Mouse (Mus musculus): ENCODE measurements at regions not wholly inside any gene's neighbourhood (a gene's known extent, or its start where the extent isn't known, plus 50 kb on each side); places are given as distances from the start of the nearest gene placed in this dataset.

DNA sequence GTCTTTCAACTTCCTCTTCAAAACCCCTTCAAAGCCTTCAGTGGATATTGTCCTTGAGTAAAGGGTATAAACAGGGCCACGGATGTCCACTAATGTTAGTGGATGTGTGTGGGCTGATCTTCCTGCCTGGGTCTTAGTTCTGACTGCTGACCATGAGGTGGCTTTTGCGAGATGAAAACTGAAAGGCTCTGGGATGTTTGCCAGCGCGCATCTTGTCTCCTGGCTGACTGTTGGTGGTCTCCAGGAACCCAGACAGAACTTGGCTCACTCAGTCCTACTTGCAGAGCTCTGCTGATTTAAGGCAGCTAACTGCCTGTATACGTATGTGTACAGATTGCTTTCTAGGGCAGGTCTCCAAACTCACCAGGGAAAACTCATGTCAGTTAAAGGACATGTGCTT is 125.5 kb upstream of the Prdm1 start:
- Histone ChIP-seq H3K4me3 (ENCODE audit: control insufficient read depth, low read depth, low read length) (no peak overlapping the region), H3K27me3 (ENCODE audit: control insufficient read depth, insufficient read depth, low read length) (no peaks in the 10 kb centered on the region), H3K4me1 (ENCODE audit: control insufficient read depth, insufficient read depth, low read length) (no peaks in the 10 kb centered on the region), H3K36me3 (ENCODE audit: control insufficient read depth, insufficient read depth, low read length) (no peaks in the 10 kb centered on the region), H3K27ac (ENCODE audit: control insufficient read depth, insufficient read depth, low read depth, low read length) (no peak overlapping the region)
- no peak for TF ChIP-seq POLR2A (IDR thresholded peaks at IDR 0.05; ENCODE audit: control insufficient read depth, low read depth, low read length)
- TF ChIP-seq CTCF (IDR thresholded peaks at IDR 0.05; ENCODE audit: control insufficient read depth, insufficient read depth, insufficient replicate concordance, low read depth, low read length) = no peak

DNA sequence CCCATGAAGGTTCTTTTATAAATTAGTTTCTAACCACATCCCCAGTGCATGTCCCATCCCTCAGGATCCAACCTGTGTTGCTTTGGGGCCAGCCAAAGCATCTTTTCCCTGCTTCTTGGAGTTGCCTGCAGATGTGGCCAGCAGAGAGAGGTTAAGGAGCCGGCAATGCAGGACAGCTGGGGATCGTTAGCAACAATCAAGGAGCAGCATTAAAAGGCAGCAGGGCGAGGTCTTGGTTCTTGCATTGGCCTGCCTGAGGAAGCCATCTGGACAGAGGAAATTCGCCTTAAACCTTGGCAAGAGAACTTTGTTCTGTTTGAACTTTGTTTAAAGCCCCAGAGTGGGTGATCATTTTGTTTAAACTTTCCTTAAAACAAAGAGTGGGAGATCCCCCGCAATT is 118.7 kb upstream of the Prdm1 start:
- Histone ChIP-seq H3K27ac (ENCODE audit: control insufficient read depth, insufficient read depth, low read depth, low read length) (no peak overlapping the region), H3K36me3 (ENCODE audit: control insufficient read depth, insufficient read depth, low read length) (no peaks in the 10 kb centered on the region)
- TF ChIP-seq CTCF (IDR thresholded peaks at IDR 0.05; ENCODE audit: control insufficient read depth, insufficient read depth, insufficient replicate concordance, low read depth, low read length) = no peak
- TF ChIP-seq POLR2A (IDR thresholded peaks at IDR 0.05; ENCODE audit: control insufficient read depth, low read depth, low read length) = no peak

DNA sequence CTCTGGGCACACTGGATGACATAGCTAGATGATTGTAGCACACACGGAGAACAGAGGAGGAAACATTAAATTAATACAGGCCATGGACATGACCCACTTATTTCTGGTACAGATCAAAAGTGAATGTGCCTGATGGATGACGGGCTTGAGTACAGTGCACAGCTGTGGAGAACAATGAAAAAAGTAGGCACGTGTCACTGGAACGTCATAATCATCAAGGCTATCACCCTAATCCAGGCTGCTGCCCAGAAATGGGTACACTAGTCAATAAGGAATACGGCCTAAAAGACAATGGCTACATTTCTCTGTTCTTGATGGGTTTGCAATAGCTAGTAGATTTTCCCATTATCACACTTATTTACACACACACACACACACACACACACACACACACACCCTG is 118.3 kb upstream of the Prdm1 start:
- Histone ChIP-seq H3K27ac (ENCODE audit: control insufficient read depth, insufficient read depth, low read depth, low read length) (no peak overlapping the region), H3K36me3 (ENCODE audit: control insufficient read depth, insufficient read depth, low read length) (no peaks in the 10 kb centered on the region), H3K27me3 (ENCODE audit: control insufficient read depth, insufficient read depth, low read length) (no peaks in the 10 kb centered on the region), H3K4me1 (ENCODE audit: control insufficient read depth, insufficient read depth, low read length) (no peaks in the 10 kb centered on the region), H3K4me3 (ENCODE audit: control insufficient read depth, low read depth, low read length) (no peak overlapping the region)
- TF ChIP-seq CTCF (IDR thresholded peaks at IDR 0.05; ENCODE audit: control insufficient read depth, insufficient read depth, insufficient replicate concordance, low read depth, low read length) (no peak), POLR2A (IDR thresholded peaks at IDR 0.05; ENCODE audit: control insufficient read depth, low read depth, low read length) (no peak)

More for the DNA sequence above, 118.7 kb upstream of the Prdm1 start:
- Histone ChIP-seq H3K4me1 (ENCODE audit: control insufficient read depth, insufficient read depth, low read length) (no peaks in the 10 kb centered on the region), H3K4me3 (ENCODE audit: control insufficient read depth, low read depth, low read length) (no peak overlapping the region), H3K27me3 (ENCODE audit: control insufficient read depth, insufficient read depth, low read length) (no peaks in the 10 kb centered on the region)

DNA sequence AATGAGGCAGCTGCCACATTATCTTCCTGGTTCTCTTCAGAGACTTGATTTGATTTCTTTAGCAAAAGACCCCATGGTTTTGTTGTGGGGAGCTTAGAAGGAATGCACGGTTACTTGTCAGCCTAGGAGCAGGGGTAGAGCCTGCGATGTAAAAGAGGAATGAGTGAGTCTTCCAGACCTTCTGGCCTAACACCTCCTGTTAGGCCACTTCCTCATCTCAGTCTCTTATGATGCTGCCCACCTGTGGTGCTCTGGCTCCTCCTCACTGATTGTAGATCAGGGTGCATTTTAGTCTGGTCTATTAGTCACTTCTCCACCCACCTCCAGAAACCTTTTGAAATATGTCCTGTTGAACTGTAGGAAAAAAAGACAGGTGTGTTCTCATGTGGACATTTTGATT is 113.3 kb upstream of the Prdm1 start:
- no peak overlapping the region for H3K27ac ChIP-seq (ENCODE audit: control insufficient read depth, insufficient read depth, low read depth, low read length)
- no peak for TF ChIP-seq CTCF (IDR thresholded peaks at IDR 0.05; ENCODE audit: control insufficient read depth, insufficient read depth, insufficient replicate concordance, low read depth, low read length)
- TF ChIP-seq POLR2A (IDR thresholded peaks at IDR 0.05; ENCODE audit: control insufficient read depth, low read depth, low read length) = no peak
- no peaks in the 10 kb centered on the region for H3K4me1 ChIP-seq (ENCODE audit: control insufficient read depth, insufficient read depth, low read length)
- H3K36me3 ChIP-seq (ENCODE audit: control insufficient read depth, insufficient read depth, low read length) = no peaks in the 10 kb centered on the region
- H3K27me3 ChIP-seq (ENCODE audit: control insufficient read depth, insufficient read depth, low read length) = no peaks in the 10 kb centered on the region
- H3K4me3 ChIP-seq (ENCODE audit: control insufficient read depth, low read depth, low read length) = no peak overlapping the region

DNA sequence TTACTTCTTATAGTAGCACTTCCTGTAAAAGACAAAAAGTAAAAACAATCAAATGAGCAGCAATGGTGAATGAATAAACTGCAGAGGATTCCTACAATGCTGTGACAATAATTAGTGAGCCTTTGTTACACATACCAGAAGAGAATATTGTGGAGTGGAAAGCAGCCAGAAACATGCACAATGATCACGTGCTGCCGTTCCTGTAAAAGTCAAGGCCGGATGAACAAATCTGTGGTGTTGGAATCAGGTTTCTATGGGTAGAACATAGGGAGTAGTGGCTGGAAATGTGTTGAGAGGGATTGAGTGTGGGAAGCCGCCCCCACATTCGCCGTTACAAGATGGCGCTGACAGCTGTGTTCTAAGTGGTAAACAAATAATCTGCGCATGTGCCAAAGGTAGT is 112.3 kb upstream of the Prdm1 start:
- H3K4me3 ChIP-seq (ENCODE audit: control insufficient read depth, low read depth, low read length) = no peak overlapping the region
- TF ChIP-seq CTCF (IDR thresholded peaks at IDR 0.05; ENCODE audit: control insufficient read depth, insufficient read depth, insufficient replicate concordance, low read depth, low read length) = no peak
- TF ChIP-seq POLR2A (IDR thresholded peaks at IDR 0.05; ENCODE audit: control insufficient read depth, low read depth, low read length) = no peak
- H3K27ac ChIP-seq (ENCODE audit: control insufficient read depth, insufficient read depth, low read depth, low read length) = no peak overlapping the region
- no peaks in the 10 kb centered on the region for H3K36me3 ChIP-seq (ENCODE audit: control insufficient read depth, insufficient read depth, low read length)
- H3K27me3 ChIP-seq (ENCODE audit: control insufficient read depth, insufficient read depth, low read length) = no peaks in the 10 kb centered on the region
- no peaks in the 10 kb centered on the region for H3K4me1 ChIP-seq (ENCODE audit: control insufficient read depth, insufficient read depth, low read length)

DNA sequence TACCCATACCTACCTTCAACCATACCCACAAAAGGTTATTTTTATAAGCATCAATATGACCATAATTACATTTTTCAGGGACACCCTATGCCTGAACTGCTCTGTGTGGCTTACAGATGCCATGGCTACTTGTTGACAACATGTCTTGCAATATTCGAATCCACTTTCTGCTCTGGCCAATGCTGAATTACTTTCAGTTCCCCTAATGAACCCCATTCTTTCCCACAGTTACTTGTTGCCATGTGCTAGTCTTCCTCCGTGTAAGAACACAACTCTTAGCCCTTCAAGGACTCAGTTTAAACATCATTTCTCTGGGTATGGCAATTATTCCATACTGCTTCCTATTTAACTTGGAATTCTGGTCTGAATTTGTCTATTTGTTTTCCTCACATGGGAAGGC is 110.4 kb upstream of the Prdm1 start:
- TF ChIP-seq POLR2A (IDR thresholded peaks at IDR 0.05; ENCODE audit: control insufficient read depth, low read depth, low read length) (no peak), CTCF (IDR thresholded peaks at IDR 0.05; ENCODE audit: control insufficient read depth, insufficient read depth, insufficient replicate concordance, low read depth, low read length) (no peak)
- H3K27ac ChIP-seq (ENCODE audit: control insufficient read depth, insufficient read depth, low read depth, low read length) = no peak overlapping the region
- no peaks in the 10 kb centered on the region for H3K27me3 ChIP-seq (ENCODE audit: control insufficient read depth, insufficient read depth, low read length)
- no peaks in the 10 kb centered on the region for H3K4me1 ChIP-seq (ENCODE audit: control insufficient read depth, insufficient read depth, low read length)
- no peaks in the 10 kb centered on the region for H3K36me3 ChIP-seq (ENCODE audit: control insufficient read depth, insufficient read depth, low read length)
- H3K4me3 ChIP-seq (ENCODE audit: control insufficient read depth, low read depth, low read length) = no peak overlapping the region

DNA sequence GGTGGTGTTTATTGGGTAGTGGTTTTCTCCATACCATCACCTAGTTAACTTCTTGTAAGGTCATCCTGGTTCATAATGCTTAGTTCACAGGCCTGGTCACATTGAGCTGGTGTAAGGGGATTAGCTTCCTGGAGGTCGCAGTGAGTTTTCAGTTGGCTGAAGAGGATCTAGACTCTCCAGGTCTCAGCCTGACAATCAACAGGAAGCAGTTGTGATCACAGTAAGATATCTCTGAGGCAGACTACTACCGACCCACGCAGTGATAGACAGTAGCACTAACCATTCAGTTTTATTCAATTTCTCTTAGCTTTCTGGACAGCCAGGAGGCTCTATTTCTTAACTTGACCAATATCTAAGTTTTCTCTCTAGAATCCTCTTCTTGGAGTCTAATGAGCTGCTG is 108.5 kb upstream of the Prdm1 start:
- no peaks in the 10 kb centered on the region for H3K4me1 ChIP-seq (ENCODE audit: control insufficient read depth, insufficient read depth, low read length)
- H3K27ac ChIP-seq (ENCODE audit: control insufficient read depth, insufficient read depth, low read depth, low read length) = no peak overlapping the region
- TF ChIP-seq POLR2A (IDR thresholded peaks at IDR 0.05; ENCODE audit: control insufficient read depth, low read depth, low read length) (no peak), CTCF (IDR thresholded peaks at IDR 0.05; ENCODE audit: control insufficient read depth, insufficient read depth, insufficient replicate concordance, low read depth, low read length) (no peak)
- H3K27me3 ChIP-seq (ENCODE audit: control insufficient read depth, insufficient read depth, low read length) = no peaks in the 10 kb centered on the region
- no peaks in the 10 kb centered on the region for H3K36me3 ChIP-seq (ENCODE audit: control insufficient read depth, insufficient read depth, low read length)
- no peak overlapping the region for H3K4me3 ChIP-seq (ENCODE audit: control insufficient read depth, low read depth, low read length)

DNA sequence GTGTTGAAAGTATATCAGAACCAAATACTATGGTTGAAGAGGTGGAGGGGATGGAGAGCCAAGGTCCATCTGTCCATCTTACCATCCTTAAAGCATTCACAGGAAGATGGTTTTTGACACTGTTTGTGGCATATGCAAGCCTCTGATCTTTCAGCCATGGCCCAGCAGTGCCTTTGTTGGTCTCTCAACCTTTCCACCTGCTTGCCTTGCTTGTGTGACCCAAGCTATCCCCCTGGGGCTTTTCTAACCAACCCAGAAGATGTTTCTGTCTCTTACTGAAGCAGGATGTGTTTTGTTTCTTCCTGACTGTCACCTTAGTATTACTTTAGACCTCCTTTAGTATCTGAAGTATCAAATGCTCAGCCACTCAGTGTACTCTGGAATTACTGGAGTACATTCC is 107.8 kb upstream of the Prdm1 start:
- Histone ChIP-seq H3K4me1 (ENCODE audit: control insufficient read depth, insufficient read depth, low read length) (no peaks in the 10 kb centered on the region), H3K27me3 (ENCODE audit: control insufficient read depth, insufficient read depth, low read length) (no peaks in the 10 kb centered on the region), H3K27ac (ENCODE audit: control insufficient read depth, insufficient read depth, low read depth, low read length) (no peak overlapping the region), H3K4me3 (ENCODE audit: control insufficient read depth, low read depth, low read length) (no peak overlapping the region), H3K36me3 (ENCODE audit: control insufficient read depth, insufficient read depth, low read length) (no peaks in the 10 kb centered on the region)
- TF ChIP-seq CTCF (IDR thresholded peaks at IDR 0.05; ENCODE audit: control insufficient read depth, insufficient read depth, insufficient replicate concordance, low read depth, low read length) = no peak
- TF ChIP-seq POLR2A (IDR thresholded peaks at IDR 0.05; ENCODE audit: control insufficient read depth, low read depth, low read length) = no peak

Data from testis, adult 2 months (tissue).